Mouse (Mus musculus) splenic B cell, adult 2 months (primary cell): Measurements from ENCODE around the gene Dnah11.

ENCODE experiments used
- DNase-seq: peaks from one replicate; pipeline ENCODE4 v3.0.0-alpha.2; 2011; ENCODE audit warnings: low read depth, low spot score
- H3K27me3 ChIP-seq: 2 replicates; pipeline ENCODE4 v1.6.1; 2012; ENCODE audit warnings: mild to moderate bottlenecking, low read length, moderate library complexity, mixed read lengths; ENCODE audit not compliant: control insufficient read depth, poor library complexity, insufficient read depth, severe bottlenecking
- H3K36me3 ChIP-seq: 2 replicates; pipeline ENCODE4 v1.6.1; 2012; ENCODE audit warnings: mild to moderate bottlenecking, low read length, moderate library complexity, mixed read lengths; ENCODE audit not compliant: control insufficient read depth, poor library complexity, insufficient read depth, severe bottlenecking

Gene Dnah11

GRCm38 (mm10) chr12:118119668-118120067, 79.2 kb downstream of the Dnah11 start:
- no peak for DNase-seq
- H3K27me3 ChIP-seq = no peaks in the 10 kb centered on the region
- H3K36me3 ChIP-seq = no peaks in the 10 kb centered on the region

GRCm38 (mm10) chr12:118112599-118112998, 86.2 kb downstream of the Dnah11 start:
- DNase-seq = no peak
- Histone ChIP-seq H3K36me3 (no peaks in the 10 kb centered on the region), H3K27me3 (no peaks in the 10 kb centered on the region)

- no peaks in the 10 kb centered on the region for H3K36me3 ChIP-seq
- no peak for DNase-seq
- H3K27me3 ChIP-seq = no peaks in the 10 kb centered on the region
These were observed 86.9 kb downstream of the Dnah11 start for GRCm38 (mm10) chr12:118111896-118112295.

- no peaks in the 10 kb centered on the region for H3K27me3 ChIP-seq
- DNase-seq = no peak
- H3K36me3 ChIP-seq = no peaks in the 10 kb centered on the region
These were observed 91.1 kb downstream of the Dnah11 start for GRCm38 (mm10) chr12:118107719-118108118.

- DNase-seq = no peak
- Histone ChIP-seq H3K36me3 (no peaks in the 10 kb centered on the region), H3K27me3 (no peaks in the 10 kb centered on the region)
These were observed 94.3 kb downstream of the Dnah11 start for GRCm38 (mm10) chr12:118104520-118104919.

- Histone ChIP-seq H3K36me3 (no peaks in the 10 kb centered on the region), H3K27me3 (no peaks in the 10 kb centered on the region)
- no peak for DNase-seq
These were observed 99.1 kb downstream of the Dnah11 start for GRCm38 (mm10) chr12:118099694-118100093.

- no peaks in the 10 kb centered on the region for H3K36me3 ChIP-seq
- no peaks in the 10 kb centered on the region for H3K27me3 ChIP-seq
- no peak for DNase-seq
These were observed 100.6 kb downstream of the Dnah11 start for GRCm38 (mm10) chr12:118098257-118098656.

GRCm38 (mm10) chr12:118094946-118095345, 103.9 kb downstream of the Dnah11 start:
- DNase-seq = no peak
- Histone ChIP-seq H3K27me3 (no peaks in the 10 kb centered on the region), H3K36me3 (no peaks in the 10 kb centered on the region)

GRCm38 (mm10) chr12:118085291-118085690, 113.6 kb downstream of the Dnah11 start:
- Histone ChIP-seq H3K36me3 (no peaks in the 10 kb centered on the region), H3K27me3 (no peaks in the 10 kb centered on the region)
- DNase-seq = no peak

GRCm38 (mm10) chr12:118084806-118085205, 114.0 kb downstream of the Dnah11 start:
- no peaks in the 10 kb centered on the region for H3K36me3 ChIP-seq

GRCm38 (mm10) chr12:118084134-118084533, 114.7 kb downstream of the Dnah11 start:
- no peak for DNase-seq
- no peaks in the 10 kb centered on the region for H3K27me3 ChIP-seq
- no peaks in the 10 kb centered on the region for H3K36me3 ChIP-seq

More at GRCm38 (mm10) chr12:118084806-118085205, 114.0 kb downstream of the Dnah11 start:
- DNase-seq = no peak
- no peaks in the 10 kb centered on the region for H3K27me3 ChIP-seq

GRCm38 (mm10) chr12:118080441-118080840, 118.4 kb downstream of the Dnah11 start:
- no peak for DNase-seq
- Histone ChIP-seq H3K36me3 (no peaks in the 10 kb centered on the region), H3K27me3 (no peaks in the 10 kb centered on the region)

GRCm38 (mm10) chr12:118078434-118078989, 120.3 kb downstream of the Dnah11 start:
- Histone ChIP-seq H3K27me3 (no peaks in the 10 kb centered on the region), H3K36me3 (no peaks in the 10 kb centered on the region)
- DNase-seq = no peak

- no peak for DNase-seq
- H3K36me3 ChIP-seq = no peaks in the 10 kb centered on the region
- H3K27me3 ChIP-seq = no peaks in the 10 kb centered on the region
These were observed 122.0 kb downstream of the Dnah11 start for GRCm38 (mm10) chr12:118076802-118077201.

GRCm38 (mm10) chr12:118072181-118072872, 126.5 kb downstream of the Dnah11 start:
- DNase-seq = no peak
- Histone ChIP-seq H3K27me3 (no peaks in the 10 kb centered on the region), H3K36me3 (no peaks in the 10 kb centered on the region)

GRCm38 (mm10) chr12:118071667-118072066, 127.2 kb downstream of the Dnah11 start:
- Histone ChIP-seq H3K36me3 (no peaks in the 10 kb centered on the region), H3K27me3 (no peaks in the 10 kb centered on the region)
- no peak for DNase-seq
